Mouse (Mus musculus) brown adipose tissue, adult 24 weeks (tissue): ENCODE results near the gene Chdh. TPM values are rescaled to one million over a fixed set of nuclear protein-coding genes. Genes with fewer than 3 reads are reported as not detected.

Experiments used
- H3K27ac ChIP-seq: fragments of 200-500 bp; replicated peaks from 2 replicates; pipeline ENCODE4 v1.5.1; 2012; ENCODE audit warnings: low read depth, mild to moderate bottlenecking, low read length
- H3K4me1 ChIP-seq: fragments of 200-500 bp; 2 replicates; pipeline ENCODE4 v1.6.1; 2012; ENCODE audit warnings: low read length, mixed read lengths; ENCODE audit not compliant: control insufficient read depth, insufficient read depth, insufficient read length
- H3K4me3 ChIP-seq: fragments of 200-500 bp; 2 replicates; pipeline ENCODE4 v1.5.1; 2012; ENCODE audit warnings: low read depth, mild to moderate bottlenecking, low read length, moderate library complexity; ENCODE audit not compliant: insufficient read depth
- polyA plus RNA-seq: library from polyadenylated mRNA; stranded (reverse); fragments of >200 nt; gene quantifications from 2 replicates; pipeline ENCODE4 v1.2.4, GENCODE M21; 2012; ENCODE audit not compliant: missing spikeins, insufficient read depth, insufficient read length

Chdh gene
- polyA plus RNA-seq = 26.0 and 28.5 TPM in 2 replicates

- Histone ChIP-seq H3K4me3 (peak within 1 kb of the TSS; percentile 65), H3K4me1 (peaks cover 10% of the 10 kb centered on the region), H3K27ac (peak within 1 kb of the TSS; percentile 63)
Observed at GRCm38 (mm10) chr14:30008733-30009575, at the start of gene Chdh, which contains the start of gene Il17rb. Gene Chdh, plus strand, starts transcription at chr14:30009023. Gene Il17rb, minus strand, starts transcription at chr14:30008896.

GRCm38 (mm10) chr14:29967611-29968010, 41.2 kb upstream of the Chdh start:
- peak overlapping the region; percentile 83 for H3K27ac ChIP-seq
- H3K4me3 ChIP-seq = peak overlapping the region; percentile 66
- peaks cover 6% of the 10 kb centered on the region; the same call in 1 of the 2 replicates for H3K4me1 ChIP-seq

- H3K4me3 ChIP-seq = peak within 1 kb of the TSS; percentile 82
- peaks cover 6% of the 10 kb centered on the region; the same call in 1 of the 2 replicates for H3K4me1 ChIP-seq
- H3K27ac ChIP-seq = peak within 1 kb of the TSS; percentile 87
Observed at GRCm38 (mm10) chr14:29968075-29968821, 40.6 kb upstream of the Chdh start, which contains the start of gene Selenok. Gene Selenok, plus strand, starts transcription at chr14:29968308.

GRCm38 (mm10) chr14:29971446-29971845, 37.4 kb upstream of the Chdh start:
- Histone ChIP-seq H3K27ac (no peak overlapping the region), H3K4me1 (peaks cover 6% of the 10 kb centered on the region; the same call in 1 of the 2 replicates), H3K4me3 (no peak overlapping the region)

- peaks cover 6% of the 10 kb centered on the region; the same call in 1 of the 2 replicates for H3K4me1 ChIP-seq
- no peak overlapping the region for H3K27ac ChIP-seq
- no peak overlapping the region for H3K4me3 ChIP-seq
Observed at GRCm38 (mm10) chr14:29971993-29972392, 36.8 kb upstream of the Chdh start.

GRCm38 (mm10) chr14:29976927-29977326, 31.9 kb upstream of the Chdh start:
- Histone ChIP-seq H3K4me1 (no peaks in the 10 kb centered on the region), H3K27ac (no peak overlapping the region), H3K4me3 (no peak overlapping the region)

GRCm38 (mm10) chr14:29978254-29979204, 30.3 kb upstream of the Chdh start, which contains the start of gene Actr8:
Gene Actr8, plus strand, starts transcription at chr14:29978337.
- Histone ChIP-seq H3K4me3 (peak within 1 kb of the TSS; percentile 95), H3K4me1 (no peaks in the 10 kb centered on the region), H3K27ac (peak within 1 kb of the TSS; percentile 95)

- Histone ChIP-seq H3K27ac (no peak overlapping the region), H3K4me1 (no peaks in the 10 kb centered on the region)
Observed at GRCm38 (mm10) chr14:29980447-29981205, 28.2 kb upstream of the Chdh start.

GRCm38 (mm10) chr14:29986096-29986495, 22.7 kb upstream of the Chdh start:
- Histone ChIP-seq H3K27ac (no peak overlapping the region), H3K4me1 (no peaks in the 10 kb centered on the region), H3K4me3 (no peak overlapping the region)

More at GRCm38 (mm10) chr14:29980447-29981205, 28.2 kb upstream of the Chdh start:
- H3K4me3 ChIP-seq = no peak overlapping the region

GRCm38 (mm10) chr14:29987276-29987675, 21.5 kb upstream of the Chdh start:
- no peaks in the 10 kb centered on the region for H3K4me1 ChIP-seq
- H3K27ac ChIP-seq = no peak overlapping the region
- no peak overlapping the region for H3K4me3 ChIP-seq

- Histone ChIP-seq H3K4me3 (no peak overlapping the region), H3K27ac (no peak overlapping the region), H3K4me1 (no peaks in the 10 kb centered on the region)
Observed at GRCm38 (mm10) chr14:29987739-29988138, 21.1 kb upstream of the Chdh start.

- no peaks in the 10 kb centered on the region for H3K4me1 ChIP-seq
- H3K4me3 ChIP-seq = no peak overlapping the region
- H3K27ac ChIP-seq = no peak overlapping the region
Observed at GRCm38 (mm10) chr14:29988337-29988736, 20.5 kb upstream of the Chdh start.

GRCm38 (mm10) chr14:29994976-29995375, 13.8 kb upstream of the Chdh start:
- no peak overlapping the region for H3K27ac ChIP-seq
- peaks cover 2% of the 10 kb centered on the region; the same call in 1 of the 2 replicates for H3K4me1 ChIP-seq
- H3K4me3 ChIP-seq = no peak overlapping the region
